Mouse (Mus musculus) liver, adult 2 months (tissue): ENCODE measurements at regions not wholly inside any gene's neighbourhood (a gene's known extent, or its start where the extent isn't known, plus 50 kb on each side); places are given as distances from the start of the nearest gene placed in this dataset.

ENCODE experiments used
- DNase-seq: peaks from one replicate; pipeline ENCODE4 v3.0.0-alpha.2; 2011; ENCODE audit warnings: low read depth, low spot score; ENCODE audit errors: extremely low read depth
- H3K27ac ChIP-seq: fragments of 200-500 bp; replicated peaks from 2 replicates; pipeline ENCODE4 v1.5.1; 2012; ENCODE audit warnings: low read depth, mild to moderate bottlenecking, control low read depth, inconsistent platforms, low read length; ENCODE audit not compliant: insufficient read depth
- H3K27me3 ChIP-seq: fragments of 200-500 bp; 2 replicates; pipeline ENCODE4 v1.6.1; 2012; ENCODE audit warnings: mild to moderate bottlenecking, moderate library complexity, low read length, inconsistent platforms; ENCODE audit not compliant: control insufficient read depth, insufficient read depth
- H3K36me3 ChIP-seq: fragments of 200-500 bp; 2 replicates; pipeline ENCODE4 v1.6.1; 2012; ENCODE audit warnings: low read length, inconsistent platforms; ENCODE audit not compliant: control insufficient read depth, insufficient read depth
- H3K4me1 ChIP-seq: fragments of 200-500 bp; 2 replicates; pipeline ENCODE4 v1.6.1; 2011; ENCODE audit warnings: low read length; ENCODE audit not compliant: control insufficient read depth, insufficient read depth
- H3K4me3 ChIP-seq: fragments of 200-500 bp; 2 replicates; pipeline ENCODE4 v1.5.1; 2011; ENCODE audit warnings: low read depth, mild to moderate bottlenecking, control low read depth, low read length, moderate library complexity; ENCODE audit not compliant: insufficient read depth
- H3K79me2 ChIP-seq: fragments of 200-500 bp; 2 replicates; pipeline ENCODE4 v1.6.1; 2012; ENCODE audit warnings: inconsistent platforms, mild to moderate bottlenecking, low read length, moderate library complexity; ENCODE audit not compliant: control insufficient read depth, insufficient read depth
- H3K9ac ChIP-seq: fragments of 200-500 bp; 2 replicates; pipeline ENCODE4 v1.6.1; 2012; ENCODE audit warnings: low read depth, mild to moderate bottlenecking, control low read depth, inconsistent platforms, low read length
- CTCF ChIP-seq: fragments of 200-500 bp; IDR thresholded peaks from 2 replicates; pipeline ENCODE4 v1.5.1; 2011; ENCODE audit warnings: low read depth, low read length, control low read depth
- POLR2A ChIP-seq: fragments of 200-500 bp; IDR thresholded peaks from 2 replicates; pipeline ENCODE4 v1.6.1; 2011; ENCODE audit warnings: low read length, control low read depth; ENCODE audit not compliant: insufficient read depth; ENCODE audit errors: extremely low read depth
- WGBS: fragments of 180-500 bp; shearing (Covaris S2); methylation state at CpG from one replicate; pipeline ENCODE4 v1.1.7; 2018; 5-methylcytosine and 5-hydroxymethylcytosine counted together

- H3K9ac ChIP-seq = no peak overlapping the region
- H3K4me3 ChIP-seq = no peak overlapping the region
- H3K4me1 ChIP-seq = no peaks in the 10 kb centered on the region
- TF ChIP-seq CTCF (no peak), POLR2A (no peak)
- DNase-seq = no peak
- H3K27me3 ChIP-seq = no peaks in the 10 kb centered on the region
- no peaks in the 10 kb centered on the region for H3K79me2 ChIP-seq
- H3K27ac ChIP-seq = no peak overlapping the region
- no peaks in the 10 kb centered on the region for H3K36me3 ChIP-seq
- 72% methylated on average over 14 of the region's 14 CpGs for WGBS
These were observed 120.9 kb downstream of the Ddx11 start for GRCm38 (mm10) chr17:66244183-66244582.

DNA sequence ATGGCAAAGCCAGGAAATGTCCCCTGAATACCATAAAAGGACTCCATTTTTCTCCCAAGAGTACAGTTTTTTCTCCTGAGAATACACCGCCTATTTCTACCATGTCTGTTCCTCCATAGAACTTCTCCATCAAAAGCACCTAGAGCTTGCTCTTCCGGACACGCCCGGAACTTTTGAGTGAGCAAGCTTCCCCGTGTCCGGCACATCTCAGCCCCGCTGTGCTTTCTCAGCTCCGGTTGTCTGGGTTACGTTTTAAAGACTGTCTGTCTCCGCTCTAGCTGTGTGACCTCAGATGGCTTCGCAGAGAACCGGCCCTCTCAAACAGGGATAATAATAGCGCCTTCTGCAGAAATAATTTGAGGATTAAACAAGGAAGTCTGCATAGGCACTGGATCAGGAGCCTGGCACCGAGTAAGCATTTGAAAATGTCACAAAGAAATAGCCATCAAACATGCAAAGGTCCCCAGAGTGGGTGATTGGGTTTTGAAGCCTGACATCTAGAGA is 122.8 kb downstream of the Ddx11 start:
- Histone ChIP-seq H3K27ac (no peak overlapping the region), H3K9ac (no peak overlapping the region), H3K4me3 (no peak overlapping the region), H3K36me3 (no peaks in the 10 kb centered on the region), H3K79me2 (no peaks in the 10 kb centered on the region), H3K27me3 (no peaks in the 10 kb centered on the region), H3K4me1 (no peaks in the 10 kb centered on the region)
- TF ChIP-seq CTCF (no peak), POLR2A (no peak)
- no peak for DNase-seq
- 83% methylated on average over 14 of the region's 14 CpGs for WGBS

DNA sequence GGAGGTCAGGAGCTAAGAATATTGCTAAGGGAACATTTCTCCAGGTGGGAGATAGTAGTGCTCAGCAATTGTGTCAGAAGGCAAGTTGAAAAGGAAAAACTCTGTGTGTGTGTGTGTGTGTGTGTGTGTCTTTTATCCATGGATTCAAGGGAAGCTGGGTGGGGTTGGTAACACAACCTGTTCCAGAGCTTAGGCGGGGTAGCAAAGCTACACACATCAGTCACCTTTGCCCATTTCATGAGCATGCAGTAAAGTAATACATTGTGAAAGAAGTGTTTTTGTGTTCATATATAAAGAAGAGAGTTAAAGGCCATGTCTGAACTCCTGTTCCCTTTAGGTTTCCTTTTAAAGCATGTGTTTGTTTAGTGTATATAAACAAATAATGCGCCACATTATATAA is 128.2 kb downstream of the Ddx11 start:
- Histone ChIP-seq H3K9ac (no peak overlapping the region), H3K4me3 (no peak overlapping the region), H3K27me3 (no peaks in the 10 kb centered on the region), H3K4me1 (no peaks in the 10 kb centered on the region), H3K27ac (no peak overlapping the region), H3K36me3 (no peaks in the 10 kb centered on the region), H3K79me2 (no peaks in the 10 kb centered on the region)
- no peak for DNase-seq
- 84% methylated on average over 2 of the region's 2 CpGs for WGBS
- no peak for TF ChIP-seq CTCF
- no peak for TF ChIP-seq POLR2A

DNA sequence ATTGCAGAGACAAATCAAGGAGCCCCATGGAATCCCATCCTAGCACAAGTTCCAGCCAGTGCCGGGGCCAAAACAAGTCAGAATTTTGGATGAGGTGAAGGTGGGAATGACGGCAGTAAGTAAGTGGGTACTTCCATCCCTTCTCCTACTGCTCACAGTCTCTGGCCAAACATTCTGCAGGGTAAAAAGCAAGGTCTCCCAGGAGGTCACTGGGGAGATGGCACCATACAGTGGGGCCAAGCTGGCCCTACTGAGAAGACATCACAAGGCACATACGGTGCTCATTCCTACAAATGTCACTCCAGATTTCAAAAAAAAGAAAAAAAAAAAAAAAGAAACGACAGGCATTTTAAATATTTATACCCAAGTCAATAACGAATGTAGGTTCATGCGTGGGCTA is 129.6 kb downstream of the Ddx11 start:
- H3K36me3 ChIP-seq = no peaks in the 10 kb centered on the region
- no peak for DNase-seq
- 90% methylated on average over 6 of the region's 6 CpGs for WGBS
- H3K27me3 ChIP-seq = no peaks in the 10 kb centered on the region
- H3K79me2 ChIP-seq = no peaks in the 10 kb centered on the region
- no peak for TF ChIP-seq CTCF
- no peak for TF ChIP-seq POLR2A
- H3K9ac ChIP-seq = no peak overlapping the region
- no peak overlapping the region for H3K27ac ChIP-seq
- no peak overlapping the region for H3K4me3 ChIP-seq
- no peaks in the 10 kb centered on the region for H3K4me1 ChIP-seq

- H3K36me3 ChIP-seq = no peaks in the 10 kb centered on the region
- 80% methylated on average over 8 of the region's 8 CpGs for WGBS
- no peak overlapping the region for H3K9ac ChIP-seq
- no peak overlapping the region for H3K4me3 ChIP-seq
- no peaks in the 10 kb centered on the region for H3K4me1 ChIP-seq
- H3K27ac ChIP-seq = no peak overlapping the region
- no peaks in the 10 kb centered on the region for H3K79me2 ChIP-seq
- H3K27me3 ChIP-seq = no peaks in the 10 kb centered on the region
- TF ChIP-seq POLR2A (no peak), CTCF (no peak)
- DNase-seq = no peak
These were observed 136.4 kb downstream of the Ddx11 start for GRCm38 (mm10) chr17:66259697-66260096.

GRCm38 (mm10) chr17:66262681-66263240 is 139.4 kb downstream of the Ddx11 start:
- no peaks in the 10 kb centered on the region for H3K4me1 ChIP-seq

More at GRCm38 (mm10) chr17:66262681-66263240, 139.4 kb downstream of the Ddx11 start:
- Histone ChIP-seq H3K4me3 (no peak overlapping the region), H3K27ac (no peak overlapping the region), H3K9ac (no peak overlapping the region), H3K36me3 (no peaks in the 10 kb centered on the region), H3K79me2 (no peaks in the 10 kb centered on the region), H3K27me3 (no peaks in the 10 kb centered on the region)
- TF ChIP-seq CTCF = no peak
- TF ChIP-seq POLR2A = no peak
- no peak for DNase-seq
- 68% methylated on average over 4 of the region's 4 CpGs for WGBS
